Mouse (Mus musculus): Measurements from ENCODE around the gene Xrcc1.

Xrcc1 gene

GRCm38 (mm10) chr7:24563191-24563836, 17.2 kb downstream of the Xrcc1 start:
- no peak for DNase-seq (ENCODE audit: extremely low read depth, insufficient read length, low spot score)

- DNase-seq (ENCODE audit: extremely low read depth, insufficient read length, low spot score) = no peak
Observed at GRCm38 (mm10) chr7:24563837-24564206, 17.7 kb downstream of the Xrcc1 start.

- DNase-seq (ENCODE audit: extremely low read depth, insufficient read length, low spot score) = peak; percentile 37
Observed at GRCm38 (mm10) chr7:24564607-24565265, 18.6 kb downstream of the Xrcc1 start.

- DNase-seq (ENCODE audit: extremely low read depth, insufficient read length, low spot score) = no peak
Observed at GRCm38 (mm10) chr7:24565627-24566026, 19.5 kb downstream of the Xrcc1 start.

GRCm38 (mm10) chr7:24566206-24566605, 20.1 kb downstream of the Xrcc1 start:
- no peak for DNase-seq (ENCODE audit: extremely low read depth, insufficient read length, low spot score)

GRCm38 (mm10) chr7:24568512-24568911, 22.4 kb downstream of the Xrcc1 start:
- no peak for DNase-seq (ENCODE audit: extremely low read depth, insufficient read length, low spot score)

- no peak for DNase-seq (ENCODE audit: extremely low read depth, insufficient read length, low spot score)
Observed at GRCm38 (mm10) chr7:24571071-24571470, 25.0 kb downstream of the Xrcc1 start.

GRCm38 (mm10) chr7:24572455-24572854, 26.4 kb downstream of the Xrcc1 start:
- DNase-seq (ENCODE audit: extremely low read depth, insufficient read length, low spot score) = no peak

GRCm38 (mm10) chr7:24574224-24574796, 28.2 kb downstream of the Xrcc1 start:
- no peak for DNase-seq (ENCODE audit: extremely low read depth, insufficient read length, low spot score)

GRCm38 (mm10) chr7:24577811-24578210, 31.7 kb downstream of the Xrcc1 start:
- DNase-seq (ENCODE audit: extremely low read depth, insufficient read length, low spot score) = no peak

GRCm38 (mm10) chr7:24584876-24585275, 38.8 kb downstream of the Xrcc1 start:
- DNase-seq (ENCODE audit: extremely low read depth, insufficient read length, low spot score) = no peak

GRCm38 (mm10) chr7:24585995-24586394, 39.9 kb downstream of the Xrcc1 start:
- DNase-seq (ENCODE audit: extremely low read depth, insufficient read length, low spot score) = no peak

GRCm38 (mm10) chr7:24586828-24587227, 40.7 kb downstream of the Xrcc1 start:
- no peak for DNase-seq (ENCODE audit: extremely low read depth, insufficient read length, low spot score)

- DNase-seq (ENCODE audit: extremely low read depth, insufficient read length, low spot score) = no peak
Observed at GRCm38 (mm10) chr7:24587330-24588105, 41.4 kb downstream of the Xrcc1 start, which contains the start of the genes Ethe1 and Zfp575. TSS of gene Ethe1 (plus strand) at chr7:24587543. TSS of gene Zfp575 (minus strand) at chr7:24587641.

GRCm38 (mm10) chr7:24588336-24588735, 42.2 kb downstream of the Xrcc1 start:
- no peak for DNase-seq (ENCODE audit: extremely low read depth, insufficient read length, low spot score)

GRCm38 (mm10) chr7:24591735-24592134, 45.6 kb downstream of the Xrcc1 start:
- DNase-seq (ENCODE audit: extremely low read depth, insufficient read length, low spot score) = no peak

GRCm38 (mm10) chr7:24592163-24592562, 46.1 kb downstream of the Xrcc1 start:
- no peak for DNase-seq (ENCODE audit: extremely low read depth, insufficient read length, low spot score)

GRCm38 (mm10) chr7:24592781-24593180, 46.7 kb downstream of the Xrcc1 start:
- no peak for DNase-seq (ENCODE audit: extremely low read depth, insufficient read length, low spot score)

GRCm38 (mm10) chr7:24593621-24594308, 47.7 kb downstream of the Xrcc1 start:
- peak; percentile 76 for DNase-seq (ENCODE audit: extremely low read depth, insufficient read length, low spot score)

GRCm38 (mm10) chr7:24594309-24594803, 48.3 kb downstream of the Xrcc1 start:
- no peak for DNase-seq (ENCODE audit: extremely low read depth, insufficient read length, low spot score)

Data from 3134 (cell line).